Mouse (Mus musculus) testis, adult 2 months (tissue): Measurements from ENCODE around the gene Lkaaear1.

ENCODE experiments used
- CTCF ChIP-seq: fragments of 200-500 bp; IDR thresholded peaks from 2 replicates; pipeline ENCODE4 v1.5.1; 2012; ENCODE audit warnings: low read depth, mild to moderate bottlenecking, inconsistent platforms, low read length, moderate library complexity; ENCODE audit not compliant: control insufficient read depth, insufficient read depth, insufficient replicate concordance
- POLR2A ChIP-seq: fragments of 200-500 bp; IDR thresholded peaks from 2 replicates; pipeline ENCODE4 v1.6.1; 2012; ENCODE audit warnings: low read depth, mild to moderate bottlenecking, inconsistent platforms, low read length, moderate library complexity; ENCODE audit not compliant: control insufficient read depth

DNA sequence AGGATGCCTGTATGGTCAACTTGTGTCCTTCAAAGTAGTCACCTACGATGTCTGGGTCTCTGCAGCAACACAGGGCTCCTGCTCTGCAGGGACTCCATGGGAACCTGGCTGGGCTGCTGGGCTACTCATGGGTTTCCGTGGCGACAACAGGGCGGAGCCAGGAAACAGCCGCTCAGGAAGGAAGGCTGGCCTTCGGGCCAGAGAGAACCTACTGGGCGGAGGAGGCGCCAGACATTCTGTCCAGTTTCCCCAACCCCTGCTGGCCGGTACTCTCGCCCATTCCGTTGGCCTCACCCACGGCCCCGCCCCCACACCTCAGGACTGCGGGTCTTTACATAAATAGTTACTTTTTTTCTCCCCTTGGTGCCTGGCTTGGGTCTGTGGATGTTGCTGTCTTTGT lies 22.8 kb downstream of the Lkaaear1 start:
- TF ChIP-seq CTCF: no peak
- TF ChIP-seq POLR2A: peak; percentile 78
